ENCODE assay signal across 9 mouse cellular contexts in the genomic region with DNA sequence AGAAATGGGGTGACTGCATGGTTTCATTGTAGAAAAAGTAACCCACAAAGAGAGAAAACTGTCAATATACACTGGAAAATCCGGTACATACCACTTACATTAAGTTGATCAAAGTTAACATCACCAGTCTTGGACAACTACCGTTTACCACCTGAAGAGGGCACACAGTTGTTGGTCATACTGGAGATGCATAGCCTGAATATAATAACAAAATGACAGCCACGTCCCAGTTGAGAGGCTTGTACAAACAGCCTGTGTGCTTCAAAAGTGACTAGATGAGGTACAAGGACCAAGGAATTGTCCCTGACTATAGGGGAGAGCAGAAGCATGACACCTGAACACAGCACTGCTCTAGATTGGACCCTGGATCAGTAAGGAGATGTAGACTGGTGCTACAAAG. TPM values are rescaled to one million over a fixed set of nuclear protein-coding genes. Genes with fewer than 3 reads are reported as not detected.
DNase-seq lines count a peak whose midpoint lies in the region; ATAC-seq lines count a peak whose summit lies in the region.
"Had no signal": no experiment of that assay in that cellular context is flagged by ENCODE, and none has a peak within 500 bp of the region (broad histone marks: within the 10 kb centered on the region; RNA-seq: fewer than 3 reads in every experiment).

No protein-coding gene starts in this region.

- no peak overlapping the region for H3K4me3 ChIP-seq in lung, embryonic 16.5 days (ENCODE audit: low read length)
- no peak overlapping the region for H3K4me3 ChIP-seq in forebrain, embryonic 16.5 days (replicated peaks; ENCODE audit: low read length)
- H3K4me3 ChIP-seq: heart, embryonic 13.5 days had no signal

- WGBS in lung, embryonic 16.5 days = 51% methylated on average over 3 of the region's 3 CpGs
- 65% methylated on average over 3 of the region's 3 CpGs for WGBS in forebrain, embryonic 16.5 days

- DNase-seq in embryo, embryonic 10 days (ENCODE audit: low spot score) = peak; percentile 35
- DNase-seq in embryo, embryonic 9.5 days (ENCODE audit: extremely low spot score) = no peak
- peak; percentile 8 to 21 for DNase-seq in urinary bladder, postnatal 36 days (ENCODE audit: low spot score in 2 of 2)
- no peak for DNase-seq in urinary bladder, postnatal 25 days (ENCODE audit: low spot score)
- peak; percentile 16 to 49 for DNase-seq in heart, postnatal 14 days
- peak; percentile 68 for DNase-seq in thymus, postnatal 4 days

- no peak overlapping the region for H3K27ac ChIP-seq in lung, embryonic 16.5 days (ENCODE audit: low read length)
- H3K27ac ChIP-seq in forebrain, embryonic 16.5 days (ENCODE audit: low read length) = no peak overlapping the region
- H3K27ac ChIP-seq: heart, embryonic 13.5 days had no signal

- no peak overlapping the region for H3K4me2 ChIP-seq in lung, embryonic 16.5 days (ENCODE audit: low read depth, low read length)
- H3K4me2 ChIP-seq in forebrain, embryonic 16.5 days (ENCODE audit: low read length) = no peak overlapping the region
- H3K4me2 ChIP-seq: heart, embryonic 13.5 days had no signal

- H3K4me1 ChIP-seq in lung, embryonic 16.5 days (replicated peaks; ENCODE audit: control insufficient read depth, insufficient read depth, low read length) = no peaks in the 10 kb centered on the region
- H3K4me1 ChIP-seq in forebrain, embryonic 16.5 days (replicated peaks; ENCODE audit: control insufficient read depth, insufficient read depth, low read length) = no peaks in the 10 kb centered on the region

- intact Hi-C loops in heart, postnatal 14 days (cut with DNase I) = loop anchor here (5.0 kb wide), 2 partner anchors 91 to 276 kb away; no protein-coding TSS in a partner anchor

- no peak overlapping the region for H3K9ac ChIP-seq in lung, embryonic 16.5 days (ENCODE audit: low read length)
- H3K9ac ChIP-seq in forebrain, embryonic 16.5 days (replicated peaks; ENCODE audit: low read depth, low read length) = no peak overlapping the region
- H3K9ac ChIP-seq: heart, embryonic 13.5 days had no signal

- H3K9me3 ChIP-seq in lung, embryonic 16.5 days (ENCODE audit: control insufficient read depth, low read length) = no peaks in the 10 kb centered on the region
- H3K9me3 ChIP-seq in forebrain, embryonic 16.5 days (ENCODE audit: control insufficient read depth, low read length) = no peaks in the 10 kb centered on the region
- H3K9me3 ChIP-seq: heart, embryonic 13.5 days had no signal

- peaks cover 4% of the 10 kb centered on the region; the same call in 1 of the 2 replicates for H3K36me3 ChIP-seq in lung, embryonic 16.5 days (ENCODE audit: control insufficient read depth, insufficient read depth, low read length)
- H3K36me3 ChIP-seq in forebrain, embryonic 16.5 days (ENCODE audit: control insufficient read depth, insufficient read depth) = 0 out of 2 replicates have a peak, but pooled peaks cover 2% of the 10 kb centered on the region
- H3K36me3 ChIP-seq: heart, embryonic 13.5 days had no signal

- H3K27me3 ChIP-seq in lung, embryonic 16.5 days (ENCODE audit: control insufficient read depth, insufficient read depth, low read depth, low read length) = no peaks in the 10 kb centered on the region
- H3K27me3 ChIP-seq in forebrain, embryonic 16.5 days (replicated peaks; ENCODE audit: control insufficient read depth, insufficient read depth, low read length) = no peaks in the 10 kb centered on the region
- H3K27me3 ChIP-seq: heart, embryonic 13.5 days had no signal

- peak; percentile 61; the same call in 1 of the 2 replicates for ATAC-seq in lung, embryonic 16.5 days (ENCODE audit: low read depth)
- no peak for ATAC-seq in forebrain, embryonic 16.5 days

RNA-seq across cellular contexts. Expression of a gene that starts 34.0 kb away (rescaled TPM):
- 10 to 100 TPM; 67.1 to 71.3 TPM for total RNA-seq in heart, postnatal 14 days (2021)
- 136 TPM in 2 replicates for polyA plus RNA-seq in lung, embryonic 16.5 days (2015; fragmentation: Nextera tagmentation; extraction: Ambion mirVana)
- polyA plus RNA-seq in forebrain, embryonic 16.5 days (2015; fragmentation: Nextera tagmentation; extraction: Ambion mirVana) = 125 and 131 TPM in 2 replicates

Comparison
In these comparisons a context has a peak if more than half of its experiments do, and no peak if none do; other contexts are left out.
1. DNase-seq: peak in embryo, embryonic 10 days (single experiment), urinary bladder, postnatal 36 days (2 of 2), heart, postnatal 14 days (2 of 2) and thymus, postnatal 4 days (single experiment); none in embryo, embryonic 9.5 days (single experiment) and urinary bladder, postnatal 25 days (single experiment).